Mouse (Mus musculus): ENCODE results near the gene Trmu.

DNA sequence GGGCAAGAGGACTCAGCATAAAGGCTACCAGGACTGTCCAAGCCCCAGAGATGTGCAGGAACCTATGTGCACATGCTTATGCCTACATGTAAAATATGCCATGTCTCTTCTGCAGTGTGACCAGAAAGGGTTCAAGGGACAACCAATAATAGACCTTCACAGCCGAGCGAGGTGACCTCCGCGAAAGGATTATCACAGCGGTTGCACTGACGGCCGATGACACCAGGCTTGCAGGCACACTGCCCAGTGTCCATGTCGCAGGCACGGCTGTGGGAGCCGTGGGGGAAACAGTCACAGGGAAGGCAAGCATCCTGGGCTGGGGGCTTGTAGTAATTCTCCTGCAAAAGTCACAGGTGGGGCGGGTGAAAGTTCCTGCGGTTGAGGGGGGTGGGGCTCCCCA lies 49.0 kb downstream of the Trmu start:
- TF ChIP-seq CTCF (IDR thresholded peaks at IDR 0.05; ENCODE audit: insufficient read depth, low read depth, low read length), result no peak
- no peak for TF ChIP-seq POLR2A (IDR thresholded peaks at IDR 0.05; ENCODE audit: insufficient read depth, low read depth, low read length)
